In the genomic region with DNA sequence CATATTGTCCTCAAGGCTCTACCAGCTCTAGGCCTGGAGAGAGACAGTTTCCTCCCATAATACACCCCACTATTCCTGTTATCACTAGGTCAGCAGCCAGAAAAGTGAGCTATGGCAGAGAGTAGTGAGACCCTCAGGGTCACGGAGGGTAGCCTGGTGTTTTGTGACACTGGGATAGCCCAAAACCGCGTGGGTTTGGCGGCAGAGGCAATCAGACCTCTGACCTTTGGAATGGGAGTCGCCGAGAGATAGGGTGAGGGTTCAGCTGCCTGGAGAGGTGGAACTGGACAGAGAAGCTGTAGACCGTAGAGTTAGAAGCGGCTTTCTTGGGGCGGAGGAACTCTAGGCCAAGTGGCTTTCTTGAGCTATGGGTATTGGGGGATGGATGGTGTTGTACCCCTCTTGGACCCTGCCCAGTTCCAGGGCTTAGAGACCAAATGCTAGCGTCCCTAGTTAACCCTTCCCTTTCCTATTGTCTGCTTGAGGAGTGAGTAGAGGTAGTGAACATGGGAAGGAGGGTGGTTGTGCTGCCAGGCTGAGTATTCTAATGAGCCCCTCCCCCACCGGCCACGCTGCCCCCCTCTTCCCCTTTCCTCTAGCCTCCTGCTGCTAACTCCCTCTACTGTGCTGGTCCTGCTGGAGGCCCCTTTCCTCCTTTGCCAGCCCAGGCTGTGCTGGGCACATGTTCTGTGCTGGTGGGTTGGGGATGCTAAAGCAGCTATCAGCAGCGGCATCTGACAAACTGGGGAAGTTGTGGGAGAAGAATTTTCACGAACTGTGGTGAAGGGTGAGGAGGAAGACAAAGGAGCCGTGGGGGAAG, we compare ENCODE assay signal across 8 mouse cellular contexts.
DNase-seq lines count a peak whose midpoint lies in the region; ATAC-seq and TF ChIP-seq lines count a peak whose summit lies in the region.

No protein-coding gene starts in this region.

- H3K27me3 ChIP-seq in embryonic facial prominence, embryonic 12.5 days: no peaks in the 10 kb centered on the region
- H3K27me3 ChIP-seq in kidney, embryonic 16.5 days (ENCODE audit: insufficient read depth, low read length): no peaks in the 10 kb centered on the region
- no peaks in the 10 kb centered on the region for H3K27me3 ChIP-seq in midbrain, embryonic 15.5 days (replicated peaks)
- H3K27me3 ChIP-seq in cerebellum, adult 2 months (ENCODE audit: control insufficient read depth, insufficient read depth, low read length): no peaks in the 10 kb centered on the region

- DNase-seq in left cerebral cortex, adult 2 months (ENCODE audit: extremely low spot score in 1 of 2, low spot score in 2 of 2): no peak
- no peak for DNase-seq in left cerebral cortex, postnatal 4 days
- DNase-seq in natural killer cell, adult 2 months (ENCODE audit: low spot score in 2 of 2): no peak
- DNase-seq in gastrocnemius, adult 8-10 months (ENCODE audit: low spot score in 2 of 2): no peak
- DNase-seq in cerebellum, adult 2 months: no peak

- 2% methylated on average over 15 of the region's 15 CpGs for WGBS in embryonic facial prominence, embryonic 12.5 days
- WGBS in kidney, embryonic 16.5 days: 5% methylated on average over 15 of the region's 15 CpGs
- 6% methylated on average over 15 of the region's 15 CpGs for WGBS in midbrain, embryonic 15.5 days
- WGBS in cerebellum, adult 2 months: 52% methylated on average over 15 of the region's 15 CpGs

- H3K27ac ChIP-seq in left cerebral cortex, adult 2 months: peak overlapping the region; percentile 28; the same call in 1 of the 2 replicates
- H3K27ac ChIP-seq in embryonic facial prominence, embryonic 12.5 days: peak overlapping the region; percentile 94
- H3K27ac ChIP-seq in kidney, embryonic 16.5 days (ENCODE audit: low read length): peak overlapping the region; percentile 89
- peak overlapping the region; percentile 75 for H3K27ac ChIP-seq in midbrain, embryonic 15.5 days
- H3K27ac ChIP-seq in cerebellum, adult 2 months (ENCODE audit: insufficient read depth, low read length): no peak overlapping the region

- TF ChIP-seq CTCF in left cerebral cortex, adult 2 months (IDR thresholded peaks at IDR 0.05): no peak
- TF ChIP-seq CTCF in cerebellum, adult 2 months (IDR thresholded peaks at IDR 0.05; ENCODE audit: borderline replicate concordance, insufficient read depth, low read depth, low read length): no peak

- TF ChIP-seq POLR2A in cerebellum, adult 2 months (IDR thresholded peaks at IDR 0.05; ENCODE audit: borderline replicate concordance, insufficient read depth, low read length): no peak

- H3K4me1 ChIP-seq in embryonic facial prominence, embryonic 12.5 days: peaks cover 50% of the 10 kb centered on the region
- H3K4me1 ChIP-seq in kidney, embryonic 16.5 days (ENCODE audit: insufficient read depth, low read length): peaks cover 58% of the 10 kb centered on the region
- H3K4me1 ChIP-seq in midbrain, embryonic 15.5 days: peaks cover 68% of the 10 kb centered on the region
- peaks cover 53% of the 10 kb centered on the region for H3K4me1 ChIP-seq in cerebellum, adult 2 months (ENCODE audit: control insufficient read depth, insufficient read depth, low read length)

- H3K4me3 ChIP-seq in left cerebral cortex, adult 2 months: no peak overlapping the region
- H3K4me3 ChIP-seq in embryonic facial prominence, embryonic 12.5 days: peak overlapping the region; percentile 56
- H3K4me3 ChIP-seq in kidney, embryonic 16.5 days (ENCODE audit: low read length): peak overlapping the region; percentile 55
- peak overlapping the region; percentile 44 for H3K4me3 ChIP-seq in midbrain, embryonic 15.5 days
- H3K4me3 ChIP-seq in cerebellum, adult 2 months (replicated peaks; ENCODE audit: insufficient read depth, low read depth, low read length): no peak overlapping the region

- peak; percentile 39; the same call in 1 of the 2 replicates for ATAC-seq in embryonic facial prominence, embryonic 12.5 days (ENCODE audit: insufficient number of reproducible peaks, insufficient read depth, low FRiP score, low TSS enrichment)
- peak; percentile 18 for ATAC-seq in kidney, embryonic 16.5 days (ENCODE audit: low FRiP score, low TSS enrichment)
- ATAC-seq in midbrain, embryonic 15.5 days (replicated peaks): peak; percentile 31

- peak overlapping the region; percentile 63 for H3K9ac ChIP-seq in embryonic facial prominence, embryonic 12.5 days
- H3K9ac ChIP-seq in kidney, embryonic 16.5 days (replicated peaks; ENCODE audit: low read length): peak overlapping the region; percentile 78
- peak overlapping the region; percentile 35 for H3K9ac ChIP-seq in midbrain, embryonic 15.5 days

- H3K4me2 ChIP-seq in embryonic facial prominence, embryonic 12.5 days (replicated peaks): peak overlapping the region; percentile 69
- H3K4me2 ChIP-seq in kidney, embryonic 16.5 days (replicated peaks; ENCODE audit: low read depth, low read length): peak overlapping the region; percentile 59
- H3K4me2 ChIP-seq in midbrain, embryonic 15.5 days: peak overlapping the region; percentile 78

- peaks cover 34% of the 10 kb centered on the region for H3K36me3 ChIP-seq in embryonic facial prominence, embryonic 12.5 days
- peaks cover 38% of the 10 kb centered on the region for H3K36me3 ChIP-seq in kidney, embryonic 16.5 days (ENCODE audit: insufficient read depth, low read length)
- H3K36me3 ChIP-seq in midbrain, embryonic 15.5 days (replicated peaks): peaks cover 21% of the 10 kb centered on the region

- intact Hi-C loops in left cerebral cortex, adult 2 months (cut with DNase I): loop anchor here (1.0 kb wide), 1 partner anchor 20 kb away; no protein-coding TSS in a partner anchor
- intact Hi-C loops in left cerebral cortex, postnatal 4 days (cut with DNase I): no loop called here

- H3K9me3 ChIP-seq in embryonic facial prominence, embryonic 12.5 days: no peaks in the 10 kb centered on the region
- no peaks in the 10 kb centered on the region for H3K9me3 ChIP-seq in kidney, embryonic 16.5 days (ENCODE audit: low read length)
- H3K9me3 ChIP-seq in midbrain, embryonic 15.5 days: no peaks in the 10 kb centered on the region

Comparison
In these comparisons a context has a peak if more than half of its experiments do, and no peak if none do; other contexts are left out.
1. H3K4me3 ChIP-seq: peak in embryonic facial prominence, embryonic 12.5 days (single experiment), kidney, embryonic 16.5 days (single experiment) and midbrain, embryonic 15.5 days (single experiment); none in left cerebral cortex, adult 2 months (single experiment) and cerebellum, adult 2 months (single experiment).
2. Peak in every context shown above with its lines, with median percentiles within 50 percentile points of each other: ATAC-seq, H3K4me2 ChIP-seq and H3K9ac ChIP-seq.